Mouse (Mus musculus): Measurements from ENCODE around the gene Cyp4a12b. TPM values are rescaled to one million over a fixed set of nuclear protein-coding genes. Genes with fewer than 3 reads are reported as not detected.

The Cyp4a12b gene
- polyA plus RNA-seq, 1 experiment from 2014 or later = not detected

DNA sequence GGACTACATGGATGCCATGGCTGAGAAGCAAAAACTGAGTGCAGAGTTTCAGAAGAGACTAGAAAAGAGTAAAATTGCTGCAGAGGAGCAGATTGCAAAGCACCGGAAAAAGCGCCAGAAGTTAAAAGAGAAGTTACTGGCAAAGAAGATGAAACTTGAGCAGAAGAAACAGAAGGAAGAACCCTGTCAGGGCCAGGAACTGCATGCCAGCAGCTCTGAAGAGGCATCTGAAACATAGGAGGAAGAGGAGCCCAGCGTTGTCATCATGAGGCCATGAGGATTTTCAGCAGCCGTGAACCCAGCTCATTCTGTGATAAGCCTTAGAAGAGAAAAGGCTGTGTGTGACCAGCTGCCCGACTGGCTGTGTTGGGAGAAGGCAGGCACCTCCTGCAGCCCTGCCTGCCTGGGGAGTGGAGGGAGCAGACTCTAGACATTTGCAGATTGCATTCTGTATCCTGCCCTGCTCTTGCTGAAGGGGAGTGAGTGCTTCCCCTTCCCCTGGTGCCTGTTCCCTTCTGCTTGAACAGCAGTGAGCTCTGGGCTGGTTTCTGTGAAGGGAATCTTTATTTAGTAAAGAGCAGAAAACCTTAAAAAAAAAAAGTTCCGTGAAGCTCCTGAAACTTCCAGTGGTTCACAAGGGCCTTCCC is 69.7 kb downstream of the Cyp4a12b start:
- no peak overlapping the region for H3K9ac ChIP-seq (ENCODE audit: low read length)
- H3K36me3 ChIP-seq (ENCODE audit: control insufficient read depth, insufficient read depth, low read length) = no peaks in the 10 kb centered on the region
- ATAC-seq (replicated peaks; ENCODE audit: low FRiP score) = no peak
- no peaks in the 10 kb centered on the region for H3K4me1 ChIP-seq (replicated peaks; ENCODE audit: control insufficient read depth, insufficient read depth, low read length)
- 79% methylated on average over 6 of the region's 6 CpGs for WGBS
- H3K27me3 ChIP-seq (ENCODE audit: control insufficient read depth, insufficient read depth, low read length) = no peaks in the 10 kb centered on the region
- no peak for DNase-seq (ENCODE audit: low spot score)
- no peak overlapping the region for H3K4me3 ChIP-seq (ENCODE audit: low read depth, low read length)
- no peak overlapping the region for H3K27ac ChIP-seq (ENCODE audit: low read depth, low read length)
- H3K9me3 ChIP-seq (ENCODE audit: control insufficient read depth, low read length) = no peaks in the 10 kb centered on the region
- no peak overlapping the region for H3K4me2 ChIP-seq (ENCODE audit: low read depth, low read length, severe bottlenecking)

Other genes with a start within 250 kb of the Cyp4a12b start
- gene Cyp4a29, start 169.5 kb upstream of the Cyp4a12b start, polyA plus RNA-seq (2014; fragmentation: Nextera tagmentation; extraction: Ambion mirVana) = not detected in 2 replicates
- not detected in 2 replicates for gene Cyp4a12a, start 112.6 kb upstream of the Cyp4a12b start, polyA plus RNA-seq (2014; fragmentation: Nextera tagmentation; extraction: Ambion mirVana)
- not detected in 2 replicates for gene Cyp4a30b, start 41.0 kb downstream of the Cyp4a12b start, polyA plus RNA-seq (2014; fragmentation: Nextera tagmentation; extraction: Ambion mirVana)
- not detected in 2 replicates for gene Cyp4a14, start 84.5 kb downstream of the Cyp4a12b start, polyA plus RNA-seq (2014; fragmentation: Nextera tagmentation; extraction: Ambion mirVana)
- gene Cyp4a10, start 106.6 kb downstream of the Cyp4a12b start, polyA plus RNA-seq (2014; fragmentation: Nextera tagmentation; extraction: Ambion mirVana) = not detected in 2 replicates
- not detected in 2 replicates for gene Cyp4a31, start 152.0 kb downstream of the Cyp4a12b start, polyA plus RNA-seq (2014; fragmentation: Nextera tagmentation; extraction: Ambion mirVana)
- gene Cyp4a32, start 189.3 kb downstream of the Cyp4a12b start, polyA plus RNA-seq (2014; fragmentation: Nextera tagmentation; extraction: Ambion mirVana) = not detected in 2 replicates
- not detected in 2 replicates for gene Cyp4b1, start 236.1 kb downstream of the Cyp4a12b start, polyA plus RNA-seq (2014; fragmentation: Nextera tagmentation; extraction: Ambion mirVana)

Data from forebrain, embryonic 11.5 days (tissue).